Mouse (Mus musculus) bone marrow macrophage, adult 2 months (primary cell): ENCODE data around the gene Cabp4.

Experiments
- CTCF ChIP-seq: IDR thresholded peaks from 2 replicates; pipeline ENCODE4 v1.5.1; 2012; ENCODE audit warnings: low read depth, mild to moderate bottlenecking, low read length, moderate library complexity
- POLR2A ChIP-seq: IDR thresholded peaks from 2 replicates; pipeline ENCODE4 v1.6.1; 2012; ENCODE audit warnings: mild to moderate bottlenecking, low read depth, low read length, borderline replicate concordance

DNA sequence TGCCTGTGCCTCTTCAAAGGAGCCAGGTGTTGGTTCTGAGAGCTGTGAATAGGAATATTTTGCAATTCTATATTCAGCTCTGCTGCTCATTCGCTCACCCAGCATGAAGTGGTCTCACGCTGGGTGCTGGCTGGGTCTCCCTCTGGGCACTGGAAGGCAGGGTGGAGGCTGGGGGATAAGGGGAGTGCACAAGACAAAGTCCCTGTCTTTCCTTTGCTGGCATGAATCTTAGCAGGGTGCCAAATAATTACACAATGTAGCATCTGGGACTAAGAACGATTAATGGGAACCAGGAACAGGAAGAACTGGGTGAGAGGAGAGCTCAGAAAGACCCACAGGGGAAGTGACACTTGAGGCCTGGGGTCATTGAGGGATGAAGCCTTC, 3.2 kb upstream of the Cabp4 start:
- no peak for TF ChIP-seq CTCF
- TF ChIP-seq POLR2A: no peak
